Mouse (Mus musculus): Measurements from ENCODE around the gene Mettl27.
A peak's percentile ranks its signal among the peaks of the same experiment; 100 is the strongest.
"Not testable (repeated sequence)": the region's sequence is repeated elsewhere in the genome, so short reads cannot be mapped to it uniquely, and the experiment has no call there.

Mettl27 gene

GRCm38 (mm10) chr5:134920106-134920687, 12.0 kb upstream of the Mettl27 start:
- DNase-seq (ENCODE audit: low read depth, low spot score), result no peak

- DNase-seq (ENCODE audit: low read depth, low spot score), result no peak
Measured at GRCm38 (mm10) chr5:134921106-134921505, 11.1 kb upstream of the Mettl27 start.

GRCm38 (mm10) chr5:134923141-134923540, 9.0 kb upstream of the Mettl27 start:
- DNase-seq (ENCODE audit: low read depth, low spot score), result no peak

GRCm38 (mm10) chr5:134926726-134927125, 5.4 kb upstream of the Mettl27 start:
- no peak for DNase-seq (ENCODE audit: low read depth, low spot score)

- no peak for DNase-seq (ENCODE audit: low read depth, low spot score)
Measured at GRCm38 (mm10) chr5:134929988-134930387, 2.2 kb upstream of the Mettl27 start.

- peak; percentile 44 for DNase-seq (ENCODE audit: low read depth, low spot score)
Measured at GRCm38 (mm10) chr5:134932903-134933276, 722 bp downstream of the Mettl27 start.

GRCm38 (mm10) chr5:134933281-134933680, 1.1 kb downstream of the Mettl27 start:
- no peak for DNase-seq (ENCODE audit: low read depth, low spot score)

- DNase-seq (ENCODE audit: low read depth, low spot score), result not testable (repeated sequence)
Measured at GRCm38 (mm10) chr5:134933686-134934085, 1.5 kb downstream of the Mettl27 start.

GRCm38 (mm10) chr5:134934666-134935065, 2.5 kb downstream of the Mettl27 start:
- no peak for DNase-seq (ENCODE audit: low read depth, low spot score)

GRCm38 (mm10) chr5:134936051-134936450, 3.9 kb downstream of the Mettl27 start:
- DNase-seq (ENCODE audit: low read depth, low spot score), result no peak

- DNase-seq (ENCODE audit: low read depth, low spot score), result no peak
Measured at GRCm38 (mm10) chr5:134936626-134937185, 4.5 kb downstream of the Mettl27 start.

GRCm38 (mm10) chr5:134939069-134939468, 6.9 kb downstream of the Mettl27 start:
- DNase-seq (ENCODE audit: low read depth, low spot score), result no peak

- DNase-seq (ENCODE audit: low read depth, low spot score), result not testable (repeated sequence)
Measured at GRCm38 (mm10) chr5:134939554-134939953, 7.4 kb downstream of the Mettl27 start.

- no peak for DNase-seq (ENCODE audit: low read depth, low spot score)
Measured at GRCm38 (mm10) chr5:134941472-134942209, 9.5 kb downstream of the Mettl27 start.

- no peak for DNase-seq (ENCODE audit: low read depth, low spot score)
Measured at GRCm38 (mm10) chr5:134942740-134943139, 10.6 kb downstream of the Mettl27 start.

GRCm38 (mm10) chr5:134944179-134944578, 12.0 kb downstream of the Mettl27 start:
- no peak for DNase-seq (ENCODE audit: low read depth, low spot score)

- DNase-seq (ENCODE audit: low read depth, low spot score), result no peak
Measured at GRCm38 (mm10) chr5:134945266-134945959, 13.2 kb downstream of the Mettl27 start.

- no peak for DNase-seq (ENCODE audit: low read depth, low spot score)
Measured at GRCm38 (mm10) chr5:134946063-134946856, 14.1 kb downstream of the Mettl27 start.

- DNase-seq (ENCODE audit: low read depth, low spot score), result no peak
Measured at GRCm38 (mm10) chr5:134946857-134947255, 14.7 kb downstream of the Mettl27 start, which contains the start of gene Cldn4. Gene Cldn4 (minus strand): TSS chr5:134946934.

GRCm38 (mm10) chr5:134947420-134948084, 15.4 kb downstream of the Mettl27 start:
- no peak for DNase-seq (ENCODE audit: low read depth, low spot score)

GRCm38 (mm10) chr5:134948085-134948439, 15.9 kb downstream of the Mettl27 start:
- DNase-seq (ENCODE audit: low read depth, low spot score), result no peak

All from embryo, embryonic 11.5 days (tissue).